Mouse (Mus musculus): ENCODE data around the gene Ubqln4. TPM values are rescaled to one million over a fixed set of nuclear protein-coding genes. Genes with fewer than 3 reads are reported as not detected.

Ubqln4 gene
- 10 to 100 TPM; 56.5 to 57.2 TPM for total RNA-seq (2021)

DNA sequence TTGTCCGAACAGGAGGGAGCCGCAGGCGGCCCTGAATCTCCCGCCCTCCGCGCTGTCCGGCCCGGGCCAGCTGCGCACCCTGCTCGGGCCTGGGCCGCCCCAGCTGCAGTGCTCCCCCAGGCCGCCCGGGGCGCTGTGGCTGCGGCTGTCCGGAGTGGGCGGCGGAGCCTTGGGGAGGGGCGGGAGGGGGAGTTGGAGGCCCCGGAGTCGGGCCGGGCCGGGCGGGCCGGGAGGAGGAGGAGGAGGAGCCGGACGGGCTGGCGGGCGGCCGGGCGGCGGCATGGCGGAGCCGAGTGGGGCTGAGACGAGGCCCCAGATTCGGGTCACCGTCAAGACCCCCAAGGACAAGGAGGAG is at the start of gene Ubqln4:
Gene Ubqln4, plus strand, starts transcription at position 234 of the 355 bp plus-strand sequence.
- intact Hi-C loops (cut with DNase I) = no loop called here
- peak; percentile 95 to 96 for DNase-seq

DNA sequence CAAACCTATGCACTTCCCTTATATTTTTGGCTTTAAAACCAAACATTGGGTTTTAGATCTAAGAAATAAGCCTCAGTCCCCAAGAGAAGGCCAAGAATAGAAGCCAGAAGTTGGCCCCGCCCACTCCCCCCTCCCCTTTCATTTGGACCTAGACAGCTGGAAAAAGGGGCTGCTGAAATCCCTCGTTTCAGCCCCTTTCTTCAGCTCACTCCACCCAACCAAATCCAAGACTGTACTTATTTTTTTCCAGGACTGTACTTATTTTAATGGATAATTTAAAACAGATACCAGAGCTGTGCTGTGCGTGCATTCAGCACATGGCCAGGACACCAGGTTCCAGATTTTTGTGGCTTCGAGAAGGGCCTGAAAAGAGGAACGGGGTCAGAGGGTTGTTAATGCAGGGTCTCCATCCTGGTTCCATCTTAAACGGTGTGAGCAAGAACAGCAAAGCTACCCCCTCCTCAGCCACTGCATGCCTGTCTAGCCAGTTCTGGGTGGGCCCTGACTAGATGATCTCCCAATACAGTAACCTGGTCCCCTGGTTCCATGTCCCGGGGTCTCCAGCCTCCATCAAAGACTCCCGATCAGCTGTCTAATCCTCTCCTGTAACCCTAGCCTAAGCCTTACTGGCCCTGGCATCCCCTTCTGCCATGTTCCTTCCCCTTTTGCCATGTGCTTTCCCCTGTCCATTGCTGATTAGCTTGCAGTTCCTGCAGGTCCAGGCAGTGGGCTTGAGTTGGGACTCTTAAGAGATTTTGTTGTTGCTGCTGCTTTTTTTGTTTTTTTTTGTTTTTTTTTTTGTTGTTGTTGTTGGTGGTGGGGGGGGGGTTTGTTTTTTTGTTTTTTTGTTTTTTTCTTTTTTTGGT is 49.4 kb upstream of the Ubqln4 start:
- intact Hi-C loops (cut with DNase I) = no loop called here
- DNase-seq = peak in 1 of 2 experiments; percentile 19

DNA sequence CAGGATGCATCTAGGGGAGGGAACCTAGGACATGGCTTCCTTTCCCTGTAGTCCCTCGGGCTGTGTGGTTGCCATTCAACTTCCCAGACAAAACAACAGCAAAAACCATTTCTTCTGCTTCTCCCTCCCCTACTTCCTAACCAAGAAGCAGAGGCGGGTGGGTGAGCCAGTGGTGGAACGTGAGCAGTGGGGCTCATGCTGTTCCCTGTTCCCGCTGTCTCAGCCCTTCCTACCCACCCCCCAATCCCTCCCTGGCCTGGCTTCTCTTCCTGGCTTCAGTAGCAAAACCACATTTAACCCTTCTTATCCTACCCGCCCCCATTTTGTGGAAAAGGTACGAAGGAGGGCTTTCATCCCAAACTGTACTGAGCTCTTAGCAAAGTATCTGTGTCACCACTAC is 48.5 kb upstream of the Ubqln4 start:
- intact Hi-C loops (cut with DNase I) = no loop called here
- no peak for DNase-seq

DNA sequence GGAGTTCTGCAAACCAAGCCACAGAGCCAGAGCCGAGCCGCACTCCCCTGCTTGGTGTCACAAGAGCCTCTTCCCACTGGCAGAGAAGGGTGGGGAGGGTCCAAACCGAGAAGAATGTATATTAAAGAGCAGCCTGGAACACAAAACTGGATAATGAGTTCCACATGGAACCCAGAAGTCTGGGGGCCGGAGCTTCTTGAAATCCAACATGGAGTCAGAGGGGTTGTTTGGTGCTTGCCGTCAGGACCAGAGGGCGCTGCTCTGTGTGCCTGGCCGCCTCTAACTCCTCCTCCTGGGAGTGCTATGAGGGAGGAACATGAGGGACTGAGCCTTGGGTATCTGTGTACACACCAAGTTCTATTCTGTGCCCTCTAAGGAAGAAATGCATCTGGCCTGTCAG is 47.8 kb upstream of the Ubqln4 start:
- DNase-seq = no peak
- intact Hi-C loops (cut with DNase I) = no loop called here

DNA sequence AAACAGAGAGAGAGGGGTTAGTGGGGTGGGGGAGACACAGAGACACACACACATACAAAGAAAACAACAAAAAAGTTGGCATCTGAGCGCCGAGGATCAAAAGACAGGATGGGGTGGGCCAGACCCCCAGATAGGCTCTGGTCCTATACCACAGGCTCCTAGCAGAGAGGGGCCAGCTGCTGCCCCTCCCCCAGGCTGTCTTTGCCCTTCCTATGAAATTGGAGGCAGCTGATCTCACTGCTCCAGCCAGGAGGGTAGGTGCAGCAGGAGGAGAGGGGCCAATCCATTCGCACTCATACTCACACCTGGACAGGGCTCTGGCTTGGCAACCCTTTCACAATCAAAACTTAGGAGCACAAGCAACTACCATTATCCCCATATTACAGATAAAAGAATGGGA is 44.3 kb upstream of the Ubqln4 start:
- DNase-seq = no peak
- intact Hi-C loops (cut with DNase I) = no loop called here

DNA sequence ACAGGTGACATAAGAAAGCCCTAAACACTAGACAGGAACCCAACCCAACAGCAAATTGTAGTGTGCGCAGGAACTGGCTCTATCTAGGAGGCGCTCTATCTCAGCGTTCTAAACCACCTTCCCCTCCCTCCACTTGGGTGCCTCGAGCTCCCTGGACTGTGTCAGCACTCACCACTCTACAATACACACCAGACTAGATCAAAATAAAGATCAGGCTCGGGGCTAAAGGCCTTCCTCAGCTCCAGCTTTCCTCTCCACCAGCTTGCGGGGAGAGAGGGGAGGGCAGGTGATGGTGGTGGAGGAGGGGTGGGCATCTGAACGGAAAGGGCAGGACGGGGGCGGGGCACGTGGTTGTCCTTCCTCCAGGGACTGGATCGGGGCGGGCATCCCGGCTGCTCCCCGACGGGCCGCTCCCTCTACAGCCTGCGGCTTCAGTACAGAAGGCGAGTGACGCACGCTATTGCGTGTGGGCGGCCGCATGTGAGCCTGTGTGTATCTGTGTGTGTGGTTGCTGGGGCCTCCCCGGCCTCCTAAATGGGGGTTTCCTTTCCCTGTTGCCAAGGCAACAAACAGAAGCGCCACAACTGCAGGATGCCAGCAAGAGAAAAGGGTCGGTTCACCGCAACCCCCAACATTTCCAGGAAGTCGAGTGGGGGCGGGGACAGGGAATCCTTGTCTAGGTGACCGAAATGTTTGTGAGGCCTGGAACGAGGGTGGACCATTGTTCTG is 43.7 kb upstream of the Ubqln4 start, which contains the start of gene Lmna:
Gene Lmna, minus strand, starts transcription at position 265 of the 729 bp plus-strand sequence.
- intact Hi-C loops (cut with DNase I) = no loop called here

DNA sequence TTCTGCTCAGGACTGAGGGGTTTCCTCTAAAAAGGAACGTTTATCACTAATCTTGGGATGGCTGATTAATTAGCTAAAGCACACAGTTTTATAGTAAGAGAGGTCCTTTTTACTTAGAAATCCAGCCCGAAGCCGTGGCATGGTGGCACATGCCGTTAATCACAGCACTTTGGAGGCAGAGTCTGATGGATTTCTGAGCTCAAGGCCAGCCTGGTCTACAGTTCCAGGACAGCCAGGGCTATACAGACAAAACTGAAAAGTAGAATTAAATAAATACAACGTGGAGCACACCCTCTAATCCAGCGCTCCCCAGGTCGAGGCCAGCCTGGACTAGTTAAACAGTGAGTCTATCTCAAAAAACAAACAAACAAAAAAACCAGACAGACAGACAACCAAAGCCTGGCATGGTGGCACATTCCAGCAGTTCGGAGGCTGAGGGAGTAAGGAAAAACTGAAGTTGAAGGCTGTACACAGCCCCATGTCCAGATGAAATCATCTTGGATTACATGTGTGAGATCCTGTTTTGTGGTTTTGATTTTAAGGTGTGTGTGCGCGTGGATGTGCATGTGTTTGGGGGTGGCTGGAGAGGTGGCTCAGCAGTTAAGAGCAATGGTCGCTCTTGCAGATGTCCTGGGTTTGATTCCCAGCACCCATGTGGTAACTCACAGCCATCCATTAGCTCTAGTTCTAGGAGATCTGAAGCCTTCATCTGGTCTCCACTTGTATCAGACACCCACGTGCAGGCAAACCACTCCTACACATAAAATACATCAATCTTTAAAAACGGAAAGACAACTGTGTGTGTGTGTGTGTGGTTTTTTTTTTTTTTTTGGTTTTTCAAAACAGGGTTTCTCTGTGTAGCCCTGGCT is 42.9 kb upstream of the Ubqln4 start:
- peak in 1 of 2 experiments; percentile 10 for DNase-seq
- intact Hi-C loops (cut with DNase I) = no loop called here

More for the DNA sequence above, 43.7 kb upstream of the Ubqln4 start, which contains the start of gene Lmna:
- peak; percentile 93 to 95 for DNase-seq

DNA sequence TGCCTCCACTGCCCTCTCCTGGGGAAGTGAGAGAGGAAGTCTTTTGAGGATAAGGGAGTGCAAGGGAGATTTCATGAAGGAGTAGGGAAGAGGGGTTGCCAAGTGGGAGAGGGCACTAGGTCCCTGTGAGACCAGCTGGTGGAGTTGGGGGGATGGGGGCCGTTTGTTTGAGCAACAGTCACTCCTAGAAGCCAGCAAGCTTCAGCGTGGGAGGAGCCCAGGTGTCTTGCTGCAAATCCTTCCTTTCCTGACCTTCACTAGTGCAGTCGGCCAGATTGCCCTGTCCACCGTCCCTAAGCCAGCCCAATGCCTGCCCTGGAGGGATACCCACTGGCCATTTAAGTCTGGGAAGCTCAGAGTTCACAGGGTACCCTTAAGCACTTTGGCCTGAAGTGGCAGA is 42.0 kb upstream of the Ubqln4 start:
- no peak for DNase-seq
- intact Hi-C loops (cut with DNase I) = no loop called here

DNA sequence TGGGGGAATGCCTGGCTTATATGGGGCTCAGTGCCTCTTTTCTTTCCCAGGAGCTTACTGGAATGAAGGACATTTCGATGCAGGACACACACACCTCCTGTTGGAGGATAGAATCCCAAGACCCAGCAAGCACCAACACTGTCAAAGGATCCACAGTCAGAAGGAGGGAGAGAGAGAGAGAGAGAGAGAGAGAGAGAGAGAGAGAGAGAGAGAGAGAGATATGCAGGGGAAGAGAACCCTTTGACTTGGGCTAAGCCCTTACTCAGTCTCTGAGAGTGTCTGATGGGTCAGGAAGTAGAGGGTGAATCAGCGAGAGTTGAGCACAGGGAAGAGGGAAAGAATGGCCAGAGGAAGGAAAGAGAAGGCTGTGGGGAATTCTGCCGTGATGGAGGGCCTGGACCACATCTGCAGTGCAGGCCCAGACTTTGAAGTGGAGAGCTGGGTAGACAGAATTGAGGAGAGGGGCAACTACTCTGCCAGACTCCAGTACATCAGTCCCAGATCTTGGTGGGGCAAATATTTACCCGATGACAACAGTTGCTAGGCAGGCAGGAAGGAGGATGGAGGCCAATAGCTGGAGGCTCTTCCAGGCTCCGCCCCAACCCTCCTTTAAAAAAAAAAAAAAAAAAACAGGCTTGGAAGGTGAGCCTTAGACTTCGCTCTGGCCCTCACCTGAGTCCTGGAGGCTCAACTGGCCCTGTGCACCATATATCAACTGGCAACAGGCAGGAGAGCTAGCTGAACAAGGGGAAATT is 41.2 kb upstream of the Ubqln4 start:
- intact Hi-C loops (cut with DNase I) = no loop called here
- DNase-seq = peak in 1 of 2 experiments; percentile 11

DNA sequence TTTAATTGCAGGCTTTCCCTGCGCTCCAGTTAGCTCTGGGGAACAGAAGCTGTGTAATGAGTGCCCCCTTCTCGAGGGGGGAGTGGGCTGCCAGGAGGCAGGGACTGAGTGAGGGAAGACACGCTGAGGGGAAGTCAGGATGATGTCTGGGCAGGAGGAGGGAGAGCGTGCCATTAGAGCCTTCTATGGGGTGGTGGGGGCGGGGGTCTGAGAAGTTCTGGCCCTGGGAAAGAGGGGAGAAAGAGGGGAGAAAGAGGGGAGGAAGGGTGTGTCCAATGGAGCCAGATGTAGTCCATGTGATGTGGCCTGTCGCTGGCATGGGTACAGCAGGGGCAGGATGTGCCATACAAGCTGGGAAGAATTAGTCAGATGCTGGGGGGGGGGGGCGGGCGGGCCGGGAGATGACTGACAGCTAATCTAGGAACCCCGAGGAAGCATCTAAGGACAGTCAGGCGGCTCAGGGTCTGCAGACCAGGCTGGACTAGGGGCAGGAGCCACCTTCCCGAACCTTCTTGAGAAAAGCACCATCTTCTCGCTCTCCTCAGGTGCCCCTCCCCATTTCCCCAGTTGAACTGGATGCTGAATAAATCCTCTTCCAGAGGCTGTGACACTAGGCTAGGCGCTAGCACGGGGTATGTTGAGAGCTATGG is 40.5 kb upstream of the Ubqln4 start:
- intact Hi-C loops (cut with DNase I) = no loop called here
- DNase-seq = peak; percentile 24 to 35

DNA sequence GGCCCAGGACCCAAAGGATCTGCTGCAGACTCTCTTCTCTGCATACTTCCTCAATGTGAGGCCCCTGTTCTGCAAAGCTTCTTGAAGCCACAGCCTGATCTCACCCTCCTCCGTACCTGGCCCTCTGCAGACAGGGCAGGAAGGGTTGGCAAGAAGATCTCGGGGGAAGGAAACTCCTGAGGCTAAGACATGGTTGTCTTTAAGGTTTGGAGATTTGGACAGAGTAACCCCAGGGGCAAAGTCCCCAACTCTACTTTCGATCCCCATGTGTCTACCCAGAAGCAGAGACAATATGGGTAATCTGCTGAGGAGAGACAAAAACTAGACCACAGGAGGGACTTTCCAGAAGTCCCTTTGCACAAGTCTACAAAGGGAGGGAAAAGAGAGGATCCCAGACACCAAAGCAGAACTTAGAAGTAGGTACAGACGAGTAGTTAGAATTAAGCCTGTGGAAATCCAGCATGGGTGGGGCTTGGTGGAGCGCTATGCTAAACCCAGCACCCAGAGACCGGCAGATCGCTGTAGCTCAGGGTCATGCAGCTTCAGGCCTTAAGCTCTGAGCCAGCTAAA is 39.9 kb upstream of the Ubqln4 start:
- peak in 1 of 2 experiments; percentile 9 for DNase-seq
- intact Hi-C loops (cut with DNase I) = no loop called here

DNA sequence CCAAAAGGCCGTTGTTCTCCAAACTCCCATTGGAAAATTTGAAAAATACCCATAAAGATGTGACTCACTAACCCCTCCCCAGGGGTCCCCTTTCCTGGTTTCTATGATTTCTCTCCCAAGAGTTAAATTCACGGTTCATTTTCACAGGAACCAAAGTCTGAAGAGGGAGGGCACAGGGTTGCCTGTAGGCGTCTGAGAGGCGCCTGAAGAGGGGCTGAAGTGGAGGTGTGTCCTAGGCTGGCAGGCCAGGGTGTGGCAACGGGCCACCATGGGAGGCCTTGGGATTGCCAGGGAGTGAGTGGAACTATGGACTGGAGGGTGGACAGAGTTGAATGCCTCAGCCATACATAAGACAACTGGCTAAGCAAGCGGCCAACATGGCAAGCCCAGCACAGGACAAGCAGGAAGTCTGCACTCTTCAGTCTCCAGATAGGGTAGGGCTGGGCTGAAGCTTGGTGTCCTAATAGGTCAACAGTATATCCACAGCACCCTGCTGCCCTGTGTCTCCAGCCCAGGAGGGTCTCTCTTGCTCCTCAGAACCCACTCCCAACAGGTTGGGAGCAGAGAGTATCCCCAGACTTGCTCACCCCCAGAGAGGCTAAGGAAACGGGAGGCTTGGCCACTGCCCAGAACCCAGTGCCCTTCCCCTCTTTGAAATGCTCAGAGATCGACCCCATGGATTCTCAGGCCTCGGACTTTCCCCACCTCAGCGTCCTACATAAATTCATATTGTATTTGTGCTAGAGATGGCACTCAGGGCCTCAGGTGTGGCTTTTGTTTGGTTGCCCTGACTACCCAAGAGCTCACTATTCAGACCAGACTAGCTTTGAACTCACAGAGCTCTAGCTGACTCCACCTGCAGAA is 39.1 kb upstream of the Ubqln4 start:
- DNase-seq = peak in 1 of 2 experiments; percentile 17
- intact Hi-C loops (cut with DNase I) = no loop called here

DNA sequence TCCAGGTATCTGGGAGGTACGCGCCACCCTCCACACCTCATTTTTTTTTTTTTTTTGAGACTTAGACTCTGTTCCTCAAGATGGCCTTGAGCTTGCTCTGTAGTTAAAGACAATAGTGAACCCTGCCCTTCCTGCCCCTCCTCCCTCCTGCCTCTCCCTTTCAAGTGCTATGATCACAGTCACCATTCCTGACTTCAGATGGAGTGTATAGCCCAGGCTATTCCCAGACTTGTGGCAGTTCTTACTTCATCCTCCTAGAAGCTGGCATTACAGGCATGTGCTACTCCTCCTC is 38.5 kb upstream of the Ubqln4 start:
- no peak for DNase-seq
- intact Hi-C loops (cut with DNase I) = no loop called here

DNA sequence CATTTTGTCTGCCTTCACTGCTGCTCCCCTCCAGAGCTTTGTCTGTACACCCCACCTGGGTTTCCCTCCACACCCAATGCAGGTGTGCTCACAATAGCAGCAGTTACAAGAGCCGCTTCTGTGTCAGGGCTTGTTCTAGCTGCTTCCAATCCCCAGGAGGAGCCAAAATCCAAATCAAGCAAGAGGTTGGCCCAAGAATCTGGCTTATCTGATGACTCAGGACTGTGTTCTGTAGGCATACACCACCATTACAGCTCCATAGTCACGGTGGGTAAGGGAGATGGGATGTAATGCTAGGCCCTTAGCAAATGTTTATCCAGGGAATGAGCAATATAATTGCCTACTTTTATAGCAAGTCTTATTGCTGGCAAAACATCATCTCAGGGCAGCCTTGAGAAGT is 37.2 kb upstream of the Ubqln4 start:
- DNase-seq = no peak
- intact Hi-C loops (cut with DNase I) = no loop called here

DNA sequence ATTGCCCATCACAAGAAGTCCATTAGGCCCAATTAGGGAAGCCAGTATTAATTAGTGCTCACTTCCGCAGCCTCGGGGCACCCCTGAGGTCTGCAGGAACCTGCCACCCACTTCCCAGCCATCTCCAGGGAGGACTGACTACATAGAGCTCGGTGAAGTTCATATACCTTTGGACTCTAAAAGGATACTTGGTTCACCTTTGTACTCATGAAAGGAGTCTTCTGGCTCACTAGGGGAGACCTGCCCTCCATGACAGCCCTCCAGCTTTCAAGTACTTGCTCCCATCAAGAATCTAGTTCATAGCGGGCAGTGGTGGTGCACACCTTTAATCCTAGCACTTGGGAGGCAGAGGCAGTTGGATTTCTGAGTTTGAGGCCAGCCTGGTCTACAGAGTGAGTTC is 35.1 kb upstream of the Ubqln4 start:
- intact Hi-C loops (cut with DNase I) = no loop called here
- no peak for DNase-seq

DNA sequence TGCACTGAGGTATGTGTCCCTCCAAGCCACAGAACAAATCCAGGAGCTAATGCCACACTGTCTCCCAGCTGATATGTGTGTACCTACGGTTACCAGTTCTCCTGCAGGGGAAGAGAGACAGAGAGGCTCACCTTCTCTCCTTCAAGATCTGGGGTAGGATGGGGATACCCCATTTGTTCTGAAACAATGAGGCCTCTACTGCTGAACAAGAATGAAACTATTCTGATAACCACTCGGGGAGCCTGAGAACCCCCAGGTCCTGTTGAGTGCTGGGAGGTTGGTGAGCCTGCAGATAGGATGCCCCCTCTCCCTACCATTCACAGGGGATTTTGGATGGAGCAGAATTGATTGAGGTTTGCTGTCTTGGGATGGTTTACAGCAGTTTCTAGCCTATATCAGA is 33.5 kb upstream of the Ubqln4 start:
- intact Hi-C loops (cut with DNase I) = no loop called here
- DNase-seq = no peak

DNA sequence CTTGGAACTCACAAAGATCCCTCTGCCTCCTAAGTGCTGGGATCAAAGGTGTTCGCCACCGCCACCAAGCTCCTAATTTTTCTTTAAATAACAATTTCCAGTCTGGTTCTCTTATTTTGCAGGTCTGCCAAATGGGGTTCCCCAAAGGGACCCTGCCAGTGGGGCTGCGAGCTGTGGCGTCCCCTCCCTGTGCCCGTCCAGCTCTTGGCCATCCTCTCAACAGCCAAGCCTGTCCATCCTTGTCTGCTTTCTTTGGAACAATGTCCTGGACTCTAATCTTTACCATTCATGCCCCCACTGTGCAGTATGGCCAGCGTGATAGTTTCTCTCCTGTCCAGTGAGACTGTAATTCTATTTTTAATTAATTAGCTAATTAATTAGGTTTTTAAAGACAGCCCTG is 32.4 kb upstream of the Ubqln4 start:
- intact Hi-C loops (cut with DNase I) = no loop called here
- no peak for DNase-seq

DNA sequence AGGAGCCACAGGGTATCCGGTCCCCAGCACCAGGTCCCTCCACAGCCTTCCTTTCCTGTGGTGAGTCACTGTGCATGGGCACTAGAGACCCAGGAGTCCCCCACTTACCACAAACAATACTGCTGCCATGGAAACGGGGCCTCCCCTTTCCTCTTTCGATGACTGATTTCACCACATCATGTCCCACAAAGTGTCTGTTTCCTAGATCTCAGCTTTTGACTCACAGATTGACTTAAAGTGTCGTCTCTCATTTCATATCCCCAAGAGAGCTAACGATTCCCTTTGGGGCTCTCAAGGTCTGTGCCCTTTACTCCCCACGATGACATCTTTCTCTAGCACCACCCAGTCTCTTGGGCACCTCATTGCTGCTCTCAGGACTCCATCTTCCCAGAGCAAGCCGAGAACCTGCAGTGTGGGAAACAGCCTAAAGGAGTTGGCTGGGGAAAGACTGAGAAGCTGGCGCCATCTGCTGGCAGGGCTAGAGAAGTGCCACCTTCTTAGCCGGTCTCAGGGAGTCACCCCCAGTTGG is 31.7 kb upstream of the Ubqln4 start:
- DNase-seq = peak; percentile 77 to 86
- intact Hi-C loops (cut with DNase I) = loop anchor here (1.0 kb wide), 2 partner anchors 34 to 39 kb away; no protein-coding TSS in a partner anchor

Measured in heart, postnatal 10 days (tissue).